Mouse (Mus musculus) hindbrain, embryonic 14.5 days (tissue): ENCODE results near the gene Hc. TPM values are rescaled to one million over a fixed set of nuclear protein-coding genes. Genes with fewer than 3 reads are reported as not detected.
A peak's percentile ranks its signal among the peaks of the same experiment; 100 is the strongest.

Experiments
- ATAC-seq: fragments of 200-750 bp; cut with Nextera tagmentation; 2 replicates; pipeline ENCODE4 v1.8.0; 2017; ENCODE audit warnings: moderate number of reproducible peaks, mild to moderate bottlenecking, moderate TSS enrichment, moderate library complexity; ENCODE audit not compliant: low FRiP score
- DNase-seq: peaks from one replicate; pipeline ENCODE4 v3.0.0-alpha.2; 2015; ENCODE audit warnings: low spot score
- H3K27ac ChIP-seq: fragments of 300-500 bp; sonication (generic); 2 replicates; pipeline ENCODE4 v1.5.1; 2014; ENCODE audit warnings: mild to moderate bottlenecking, moderate library complexity
- H3K27me3 ChIP-seq: fragments of 300-500 bp; sonication (generic); 2 replicates; pipeline ENCODE4 v1.6.1; 2014; ENCODE audit warnings: mild to moderate bottlenecking, low read length, mixed read lengths; ENCODE audit not compliant: control insufficient read depth, insufficient read depth
- H3K36me3 ChIP-seq: fragments of 300-500 bp; sonication (generic); replicated peaks from 2 replicates; pipeline ENCODE4 v1.6.1; 2014; ENCODE audit not compliant: control insufficient read depth, insufficient read depth
- H3K4me1 ChIP-seq: fragments of 300-500 bp; sonication (generic); replicated peaks from 2 replicates; pipeline ENCODE4 v1.6.1; 2014; ENCODE audit warnings: antibody characterized with exemption, low read length, mixed read lengths; ENCODE audit not compliant: control insufficient read depth, insufficient read depth
- H3K4me2 ChIP-seq: fragments of 300-500 bp; sonication (generic); replicated peaks from 2 replicates; pipeline ENCODE4 v1.6.1; 2014; ENCODE audit warnings: mild to moderate bottlenecking, moderate library complexity
- H3K4me3 ChIP-seq: fragments of 300-500 bp; sonication (generic); replicated peaks from 2 replicates; pipeline ENCODE4 v1.5.1; 2014; ENCODE audit warnings: mild to moderate bottlenecking, low read length
- H3K9ac ChIP-seq: fragments of 300-500 bp; sonication (generic); 2 replicates; pipeline ENCODE4 v1.6.1; 2014
- H3K9me3 ChIP-seq: fragments of 300-500 bp; sonication (generic); 2 replicates; pipeline ENCODE4 v1.6.1; 2016; ENCODE audit warnings: low read length; ENCODE audit not compliant: control insufficient read depth
- WGBS: fragments of 180-500 bp; shearing (Covaris S2); extraction: QIAGEN DNeasy Blood & Tissue Kit; methylation state at CpG from one replicate; pipeline ENCODE4 v1.1.7; 2014; 5-methylcytosine and 5-hydroxymethylcytosine counted together
- polyA plus RNA-seq: library from polyadenylated mRNA; unstranded; fragments of >200 nt; fragmentation: Nextera tagmentation; extraction: Ambion mirVana; gene quantifications from 2 replicates; pipeline ENCODE4 v1.2.1, GENCODE M21; 2014

Hc gene
- polyA plus RNA-seq, 1 experiment from 2014 or later: 0.46 TPM

DNA sequence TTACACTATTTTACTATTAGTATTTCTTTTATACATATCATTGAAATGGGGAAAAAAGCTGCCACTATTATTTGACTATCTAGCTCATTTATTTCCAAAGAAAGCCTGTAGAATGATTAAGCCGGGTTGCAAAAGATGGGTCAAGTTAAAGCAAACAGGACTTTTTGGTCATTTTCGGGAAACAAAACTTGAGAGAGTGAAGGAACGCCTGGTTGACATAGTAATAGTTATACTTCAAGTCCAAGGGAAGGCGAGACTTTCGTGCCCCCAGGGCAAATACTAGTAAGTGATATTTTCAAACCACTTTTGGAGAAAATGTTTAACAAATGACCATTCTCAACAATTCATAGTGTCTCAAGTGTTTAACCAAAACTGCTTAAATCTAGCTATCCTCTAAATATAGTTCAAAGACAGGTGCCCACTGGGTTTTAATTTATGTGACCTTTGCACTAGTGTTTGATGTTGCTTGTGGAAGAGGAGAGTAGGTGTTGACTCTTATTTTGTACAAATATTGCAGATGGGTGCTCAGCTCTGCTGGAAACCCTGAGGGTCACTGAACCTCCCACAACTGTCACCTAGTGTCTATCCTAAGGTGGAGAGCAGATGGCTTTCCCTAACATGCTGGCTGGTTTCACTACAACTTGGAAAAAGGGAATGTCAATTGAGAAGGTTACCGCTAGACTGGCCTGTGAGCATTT is 2.2 kb upstream of the Hc start:
- DNase-seq (no peak), ATAC-seq (no peak)
- 95% methylated on average over 6 of the region's 6 CpGs for WGBS

GRCm38 (mm10) chr2:35060897-35061296 is 341 bp downstream of the Hc start:
- H3K4me3 ChIP-seq: no peak overlapping the region
- H3K27me3 ChIP-seq: no peaks in the 10 kb centered on the region
- WGBS: 87% methylated on average over 6 of the region's 6 CpGs
- no peak overlapping the region for H3K4me2 ChIP-seq
- DNase-seq: no peak
- no peak for ATAC-seq
- H3K4me1 ChIP-seq: no peaks in the 10 kb centered on the region
- H3K9me3 ChIP-seq: no peaks in the 10 kb centered on the region
- no peak overlapping the region for H3K9ac ChIP-seq
- no peak overlapping the region for H3K27ac ChIP-seq
- no peaks in the 10 kb centered on the region for H3K36me3 ChIP-seq

More for the DNA sequence above, 2.2 kb upstream of the Hc start:
- no peak overlapping the region for H3K9ac ChIP-seq
- no peaks in the 10 kb centered on the region for H3K36me3 ChIP-seq
- H3K4me2 ChIP-seq: no peak overlapping the region
- H3K27ac ChIP-seq: no peak overlapping the region
- H3K4me3 ChIP-seq: no peak overlapping the region
- no peaks in the 10 kb centered on the region for H3K4me1 ChIP-seq
- H3K27me3 ChIP-seq: no peaks in the 10 kb centered on the region
- no peaks in the 10 kb centered on the region for H3K9me3 ChIP-seq

DNA sequence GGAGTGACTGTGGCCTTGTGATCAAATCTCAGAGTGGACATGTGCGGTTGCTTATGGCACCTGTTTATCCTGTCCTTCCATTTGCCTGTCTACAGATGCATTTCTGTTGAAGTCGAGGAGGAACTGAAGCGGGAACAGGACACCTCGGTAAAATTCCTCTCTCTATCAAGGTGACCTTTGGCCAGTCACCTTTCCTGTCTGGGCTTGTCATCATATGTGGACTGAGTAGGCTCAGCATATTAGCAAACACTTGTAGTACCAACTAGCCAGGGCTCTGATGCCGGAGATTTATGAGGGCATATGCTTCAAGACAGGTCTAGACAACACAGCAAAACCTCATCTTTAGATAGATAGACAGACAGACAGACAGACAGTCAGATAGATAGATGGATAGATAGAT is 982 bp downstream of the Hc start:
- Histone ChIP-seq H3K4me2 (no peak overlapping the region), H3K27ac (no peak overlapping the region), H3K4me1 (no peaks in the 10 kb centered on the region), H3K27me3 (no peaks in the 10 kb centered on the region), H3K9ac (no peak overlapping the region), H3K4me3 (no peak overlapping the region), H3K36me3 (no peaks in the 10 kb centered on the region), H3K9me3 (no peaks in the 10 kb centered on the region)
- ATAC-seq (no peak), DNase-seq (no peak)
- 95% methylated on average over 5 of the region's 5 CpGs for WGBS

GRCm38 (mm10) chr2:35058325-35058724 is 2.9 kb downstream of the Hc start:
- 83% methylated on average over 2 of the region's 2 CpGs for WGBS
- Histone ChIP-seq H3K27ac (no peak overlapping the region), H3K9ac (no peak overlapping the region), H3K36me3 (no peaks in the 10 kb centered on the region), H3K4me1 (no peaks in the 10 kb centered on the region), H3K4me3 (no peak overlapping the region), H3K9me3 (no peaks in the 10 kb centered on the region), H3K27me3 (no peaks in the 10 kb centered on the region), H3K4me2 (no peak overlapping the region)
- ATAC-seq (no peak), DNase-seq (no peak)

DNA sequence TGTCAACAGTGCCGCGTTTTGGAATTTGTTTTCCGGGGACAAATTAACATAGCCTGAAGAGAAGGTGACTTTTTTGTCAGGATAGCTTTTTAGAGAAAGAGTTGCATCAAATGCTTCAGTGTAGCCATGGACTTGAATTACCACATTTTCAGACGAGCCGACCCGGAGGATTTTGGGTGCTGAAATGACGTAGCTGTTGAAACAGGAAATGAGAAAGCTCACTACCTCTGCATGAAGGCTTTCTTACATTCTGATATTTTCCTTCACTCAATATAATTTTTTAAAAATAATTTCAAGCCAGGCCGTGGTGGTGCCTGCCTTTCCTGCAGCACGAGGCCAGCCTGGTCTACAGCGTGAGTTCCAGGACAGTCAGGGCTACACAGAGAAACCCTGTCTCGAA is 4.0 kb downstream of the Hc start:
- WGBS: 95% methylated on average over 11 of the region's 11 CpGs
- Histone ChIP-seq H3K9ac (no peak overlapping the region), H3K36me3 (no peaks in the 10 kb centered on the region), H3K4me3 (no peak overlapping the region), H3K27me3 (no peaks in the 10 kb centered on the region), H3K4me1 (no peaks in the 10 kb centered on the region), H3K9me3 (no peaks in the 10 kb centered on the region), H3K4me2 (no peak overlapping the region), H3K27ac (no peak overlapping the region)
- ATAC-seq: no peak
- DNase-seq: no peak

DNA sequence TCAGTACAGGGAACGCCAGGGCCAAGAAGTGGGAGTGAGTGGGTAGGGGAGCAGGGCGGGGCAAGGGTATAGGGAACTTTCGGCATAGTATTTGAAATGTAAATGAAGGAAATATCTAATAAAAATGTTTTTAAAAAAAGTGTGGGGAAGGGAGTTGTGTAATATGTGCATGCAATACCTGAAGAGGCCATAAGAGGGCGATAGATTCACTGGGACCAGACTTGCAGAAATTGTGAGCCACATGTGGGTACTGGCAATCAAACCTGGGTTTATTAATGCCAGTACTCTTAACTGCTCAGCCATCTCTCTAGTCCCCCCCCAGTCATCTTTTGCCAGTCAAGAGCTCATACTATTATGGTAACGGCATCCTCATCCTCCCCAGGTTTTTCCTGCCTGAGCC is 12.4 kb downstream of the Hc start:
- no peak for ATAC-seq
- H3K9me3 ChIP-seq: no peaks in the 10 kb centered on the region
- no peak overlapping the region for H3K4me2 ChIP-seq
- no peak for DNase-seq
- WGBS: 42% methylated on average over 5 of the region's 5 CpGs
- H3K4me3 ChIP-seq: no peak overlapping the region
- no peaks in the 10 kb centered on the region for H3K27me3 ChIP-seq
- no peaks in the 10 kb centered on the region for H3K4me1 ChIP-seq
- H3K36me3 ChIP-seq: no peaks in the 10 kb centered on the region
- H3K27ac ChIP-seq: no peak overlapping the region
- no peak overlapping the region for H3K9ac ChIP-seq

- no peaks in the 10 kb centered on the region for H3K27me3 ChIP-seq
- no peak for ATAC-seq
- no peak overlapping the region for H3K27ac ChIP-seq
- H3K9ac ChIP-seq: no peak overlapping the region
- no peaks in the 10 kb centered on the region for H3K36me3 ChIP-seq
- H3K9me3 ChIP-seq: 0 out of 2 replicates have a peak, but pooled peaks cover 6% of the 10 kb centered on the region
- H3K4me2 ChIP-seq: no peak overlapping the region
- WGBS: 80% methylated on average over 2 of the region's 2 CpGs
- no peaks in the 10 kb centered on the region for H3K4me1 ChIP-seq
- peak; percentile 29 for DNase-seq
- no peak overlapping the region for H3K4me3 ChIP-seq
Measured at GRCm38 (mm10) chr2:35044956-35045355, 16.3 kb downstream of the Hc start.

GRCm38 (mm10) chr2:35038580-35039375 is 22.5 kb downstream of the Hc start:
- no peaks in the 10 kb centered on the region for H3K36me3 ChIP-seq
- H3K4me1 ChIP-seq: no peaks in the 10 kb centered on the region
- no peaks in the 10 kb centered on the region for H3K27me3 ChIP-seq
- H3K27ac ChIP-seq: no peak overlapping the region
- 90% methylated on average over 9 of the region's 9 CpGs for WGBS
- 0 out of 2 replicates have a peak, but pooled peaks cover 6% of the 10 kb centered on the region for H3K9me3 ChIP-seq
- H3K4me3 ChIP-seq: no peak overlapping the region
- no peak overlapping the region for H3K9ac ChIP-seq
- ATAC-seq (no peak), DNase-seq (no peak)
- no peak overlapping the region for H3K4me2 ChIP-seq

- 84% methylated on average over 3 of the region's 3 CpGs for WGBS
- Histone ChIP-seq H3K27ac (no peak overlapping the region), H3K4me1 (no peaks in the 10 kb centered on the region), H3K9ac (no peak overlapping the region), H3K4me2 (no peak overlapping the region), H3K9me3 (no peaks in the 10 kb centered on the region), H3K4me3 (no peak overlapping the region), H3K27me3 (no peaks in the 10 kb centered on the region), H3K36me3 (no peaks in the 10 kb centered on the region)
- no peak for DNase-seq
- ATAC-seq: no peak
Measured at GRCm38 (mm10) chr2:35024646-35025154, 36.5 kb downstream of the Hc start.
